Mouse (Mus musculus) liver, adult 2 months (tissue): ENCODE results near the gene Bclaf1.

Experiments
- CTCF ChIP-seq: fragments of 200-500 bp; IDR thresholded peaks from 2 replicates; pipeline ENCODE4 v1.5.1; 2011; ENCODE audit warnings: low read depth, low read length, control low read depth
- POLR2A ChIP-seq: fragments of 200-500 bp; IDR thresholded peaks from 2 replicates; pipeline ENCODE4 v1.6.1; 2011; ENCODE audit warnings: low read length, control low read depth; ENCODE audit not compliant: insufficient read depth; ENCODE audit errors: extremely low read depth

- no peak for TF ChIP-seq CTCF
- no peak for TF ChIP-seq POLR2A
These were observed 26.8 kb upstream of the Bclaf1 start for GRCm38 (mm10) chr10:20285289-20285975.
